Mouse (Mus musculus): ENCODE data around the gene Hoxa7.

DNA sequence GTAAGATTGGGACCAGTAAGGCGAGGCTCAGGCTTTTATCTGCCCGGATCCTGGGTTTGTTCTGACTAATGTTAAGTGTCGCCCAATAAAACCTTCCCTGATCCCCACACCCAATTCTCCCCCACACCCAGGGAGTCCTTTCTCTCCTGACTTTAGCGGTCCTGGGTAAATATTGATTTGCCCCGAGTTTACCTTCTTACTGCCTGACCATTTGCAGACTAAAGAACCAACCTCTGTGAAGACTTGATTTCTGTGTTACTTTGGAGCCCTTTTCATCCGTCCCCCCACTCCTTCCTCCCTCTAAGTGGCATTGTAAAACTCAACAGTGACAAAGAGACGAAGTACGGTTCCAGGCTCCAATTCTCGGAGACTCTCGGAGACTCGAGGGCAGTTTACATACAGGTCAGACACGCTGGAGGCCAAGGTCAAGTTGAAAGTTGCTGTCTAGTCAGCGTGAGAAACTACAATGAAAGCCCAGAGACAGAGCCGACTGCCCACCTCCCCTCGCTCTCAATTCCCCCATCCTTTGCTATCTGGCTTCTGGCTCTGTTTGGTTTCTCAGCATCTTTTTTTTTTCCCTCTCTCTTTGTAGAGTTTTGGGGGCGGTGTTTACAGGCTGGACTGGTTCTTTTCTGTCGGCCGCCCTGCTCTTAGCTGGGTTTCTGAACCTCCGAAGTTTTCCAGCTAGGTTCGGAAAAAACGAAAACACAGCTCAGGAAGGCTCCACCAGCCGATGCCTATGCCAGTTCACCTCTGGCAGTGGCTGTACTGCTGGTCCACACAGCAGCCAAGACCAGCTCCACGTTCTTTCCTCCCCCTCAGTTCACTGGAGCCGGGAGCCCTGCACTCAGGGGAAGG is 41.0 kb upstream of the Hoxa7 start:
- TF ChIP-seq CTCF (IDR thresholded peaks at IDR 0.05; ENCODE audit: low read depth) (no peak), EP300 (IDR thresholded peaks at IDR 0.05; ENCODE audit: low read depth) (no peak)
